Comparison of ENCODE assay signal across 18 mouse cellular contexts in genomic region chr9:70829784-70830488, GRCm38 (mm10).
A peak's percentile ranks its signal among the peaks of the same experiment; 100 is the strongest.
DNase-seq lines count a peak whose midpoint lies in the region; ATAC-seq lines count a peak whose summit lies in the region.
"Had no signal": no experiment of that assay in that cellular context is flagged by ENCODE, and none has a peak within 500 bp of the region (broad histone marks: within the 10 kb centered on the region; RNA-seq: fewer than 3 reads in every experiment).

No protein-coding gene starts in this region.

- no peaks in the 10 kb centered on the region for H3K27me3 ChIP-seq in forebrain, embryonic 15.5 days
- H3K27me3 ChIP-seq: limb, embryonic 15.5 days; lung, embryonic 15.5 days; neural tube, embryonic 13.5 days had no signal

- no peaks in the 10 kb centered on the region for H3K36me3 ChIP-seq in forebrain, embryonic 15.5 days
- H3K36me3 ChIP-seq: limb, embryonic 15.5 days; lung, embryonic 15.5 days; neural tube, embryonic 13.5 days had no signal

- H3K4me1 ChIP-seq in forebrain, embryonic 15.5 days: no peaks in the 10 kb centered on the region

- H3K9ac ChIP-seq in forebrain, embryonic 15.5 days (replicated peaks): no peak overlapping the region
- H3K9ac ChIP-seq: forebrain, postnatal 0 days; limb, embryonic 15.5 days; lung, embryonic 15.5 days; neural tube, embryonic 13.5 days had no signal

- no peak overlapping the region for H3K4me3 ChIP-seq in forebrain, embryonic 15.5 days
- H3K4me3 ChIP-seq: gastrocnemius, adult 2 months; limb, embryonic 15.5 days; lung, embryonic 15.5 days; neural tube, embryonic 13.5 days had no signal

- DNase-seq in embryo, embryonic 10 days (ENCODE audit: low spot score): peak; percentile 31
- no peak for DNase-seq in embryo, embryonic 9.5 days (ENCODE audit: extremely low spot score)
- DNase-seq in B cell, adult 2 months: peak; percentile 32 to 43
- DNase-seq in kidney, adult 8-10 months: peak; percentile 56 to 73
- DNase-seq in kidney, postnatal 36 days: peak; percentile 70 to 76
- no peak for DNase-seq in right cerebral cortex, postnatal 4 days
- DNase-seq: cerebellum, adult 11-12 months; forebrain, postnatal 0 days; gastrocnemius, adult 2 months; heart, postnatal 36 days; thymus, postnatal 36 days had no signal

- no peak for ATAC-seq in CD4-positive, CD25-positive, alpha-beta regulatory T cell, adult 4 months
- no peak for ATAC-seq in forebrain, embryonic 15.5 days (replicated peaks)
- ATAC-seq: forebrain, postnatal 0 days; hindbrain, embryonic 16.5 days; midbrain, embryonic 16.5 days had no signal

- no peak overlapping the region for H3K4me2 ChIP-seq in forebrain, embryonic 15.5 days (replicated peaks)
- H3K4me2 ChIP-seq: limb, embryonic 15.5 days; lung, embryonic 15.5 days; neural tube, embryonic 13.5 days had no signal

- H3K9me3 ChIP-seq in forebrain, embryonic 15.5 days: no peaks in the 10 kb centered on the region
- H3K9me3 ChIP-seq: limb, embryonic 15.5 days; lung, embryonic 15.5 days; neural tube, embryonic 13.5 days had no signal

- no peak overlapping the region for H3K27ac ChIP-seq in forebrain, embryonic 15.5 days (replicated peaks)
- H3K27ac ChIP-seq: gastrocnemius, adult 2 months; limb, embryonic 15.5 days; lung, embryonic 15.5 days; neural tube, embryonic 13.5 days had no signal

- WGBS in forebrain, embryonic 15.5 days: 89% methylated on average over 7 of the region's 7 CpGs

Comparison
In these comparisons a context has a peak if more than half of its experiments do, and no peak if none do; other contexts are left out.
1. DNase-seq: peak in embryo, embryonic 10 days (single experiment), B cell, adult 2 months (2 of 2), kidney, adult 8-10 months (2 of 2) and kidney, postnatal 36 days (2 of 2); none in embryo, embryonic 9.5 days (single experiment) and right cerebral cortex, postnatal 4 days (single experiment).